Mouse (Mus musculus) ES-Bruce4 (cell line): Measurements from ENCODE around the gene Inhba. TPM values are rescaled to one million over a fixed set of nuclear protein-coding genes. Genes with fewer than 3 reads are reported as not detected.

Experiments used
- H3K27ac ChIP-seq: 2 replicates; pipeline ENCODE4 v1.5.1; 2012; ENCODE audit warnings: low read length, inconsistent platforms; ENCODE audit not compliant: insufficient read depth
- H3K27me3 ChIP-seq: 2 replicates; pipeline ENCODE4 v1.6.1; 2012; ENCODE audit warnings: mild to moderate bottlenecking, low read length, inconsistent platforms; ENCODE audit not compliant: control insufficient read depth, poor library complexity, insufficient read depth, severe bottlenecking
- H3K36me3 ChIP-seq: 2 replicates; pipeline ENCODE4 v1.6.1; 2012; ENCODE audit warnings: inconsistent platforms, mild to moderate bottlenecking, low read length, moderate library complexity; ENCODE audit not compliant: control insufficient read depth, poor library complexity, insufficient read depth, severe bottlenecking
- H3K4me1 ChIP-seq: one replicate; pipeline ENCODE4 v1.8.1; 2011; ENCODE audit warnings: low read length; ENCODE audit not compliant: control insufficient read depth, insufficient read depth
- H3K4me3 ChIP-seq: 2 replicates; pipeline ENCODE4 v1.5.1; 2011; ENCODE audit warnings: low read depth, mild to moderate bottlenecking, low read length
- H3K9ac ChIP-seq: 2 replicates; pipeline ENCODE4 v1.6.1; 2012; ENCODE audit warnings: low read depth, mild to moderate bottlenecking, inconsistent platforms; ENCODE audit not compliant: poor library complexity, severe bottlenecking
- H3K9me3 ChIP-seq: replicated peaks from 2 replicates; pipeline ENCODE4 v1.6.1; 2012; ENCODE audit warnings: mild to moderate bottlenecking, low read length, inconsistent platforms; ENCODE audit not compliant: control insufficient read depth, poor library complexity, insufficient read depth, severe bottlenecking
- CTCF ChIP-seq: IDR thresholded peaks from one replicate; pipeline ENCODE4 v1.8.1; 2011; ENCODE audit warnings: low read depth, low read length
- EP300 ChIP-seq: IDR thresholded peaks from 2 replicates; pipeline ENCODE4 v1.6.1; 2011; ENCODE audit warnings: low read depth, low read length; ENCODE audit not compliant: insufficient read depth
- POLR2A ChIP-seq: IDR thresholded peaks from one replicate; pipeline ENCODE4 v1.8.1; 2011; ENCODE audit warnings: low read length; ENCODE audit not compliant: insufficient read depth
- polyA plus RNA-seq: library from polyadenylated mRNA; stranded (reverse); fragments of >200 nt; gene quantifications from 2 replicates; pipeline ENCODE4 v1.2.4, GENCODE M21; 2011; ENCODE audit warnings: low read depth; ENCODE audit not compliant: missing spikeins, insufficient read depth, insufficient read length

The Inhba gene
- polyA plus RNA-seq, 1 experiment = 6.4 TPM

GRCm38 (mm10) chr13:16020659-16021058, 9.0 kb downstream of the Inhba start:
- Histone ChIP-seq H3K9me3 (no peaks in the 10 kb centered on the region), H3K27ac (no peak overlapping the region), H3K36me3 (no peaks in the 10 kb centered on the region), H3K9ac (no peak overlapping the region), H3K4me3 (no peak overlapping the region), H3K4me1 (no peaks in the 10 kb centered on the region), H3K27me3 (peaks cover 3% of the 10 kb centered on the region; the same call in 1 of the 2 replicates)
- no peak for TF ChIP-seq EP300
- TF ChIP-seq POLR2A = no peak

DNA sequence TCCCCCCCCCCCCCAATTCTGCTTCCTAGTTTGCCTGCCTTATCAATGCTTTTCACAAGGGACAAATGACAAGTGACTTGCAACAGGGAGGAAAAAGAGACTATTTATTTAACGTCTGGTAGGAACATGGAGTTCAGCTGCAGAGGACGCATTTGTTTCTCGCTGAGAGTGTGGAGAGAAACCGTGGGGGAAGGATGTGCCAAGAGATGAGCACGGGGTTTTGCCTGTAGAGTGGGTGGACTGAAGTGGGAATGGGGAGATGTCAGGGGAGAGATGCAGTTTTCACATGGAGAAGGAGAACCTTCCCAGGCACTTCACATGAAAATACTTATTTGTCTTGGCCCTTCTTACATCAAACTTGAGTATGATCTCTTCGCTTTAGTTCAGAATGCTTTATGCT, 9.5 kb downstream of the Inhba start:
- Histone ChIP-seq H3K4me1 (no peaks in the 10 kb centered on the region), H3K9ac (no peak overlapping the region), H3K9me3 (no peaks in the 10 kb centered on the region), H3K4me3 (no peak overlapping the region), H3K27me3 (peaks cover 3% of the 10 kb centered on the region; the same call in 1 of the 2 replicates), H3K27ac (no peak overlapping the region), H3K36me3 (no peaks in the 10 kb centered on the region)
- TF ChIP-seq CTCF (no peak), POLR2A (no peak), EP300 (no peak)

DNA sequence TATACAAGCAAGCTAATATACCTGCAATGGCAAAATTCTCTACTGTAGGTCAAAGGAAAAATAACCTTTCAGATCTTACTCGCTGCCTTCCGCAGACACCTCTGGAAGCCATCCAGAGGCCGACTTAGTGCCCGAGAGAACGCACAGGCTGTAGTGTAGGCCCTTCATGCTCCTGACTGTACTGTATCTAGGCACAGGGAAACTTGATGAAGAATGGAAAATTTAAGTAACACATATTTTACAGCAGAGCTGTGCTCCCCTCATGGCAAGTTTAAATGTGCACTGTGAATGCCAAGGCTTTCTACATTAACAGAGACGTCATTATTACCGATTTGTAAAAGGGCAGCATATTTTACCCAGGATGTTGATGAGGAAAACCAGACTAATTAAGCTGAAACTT, 10.2 kb downstream of the Inhba start:
- H3K36me3 ChIP-seq = no peaks in the 10 kb centered on the region
- H3K9ac ChIP-seq = no peak overlapping the region
- H3K4me1 ChIP-seq = no peaks in the 10 kb centered on the region
- H3K4me3 ChIP-seq = no peak overlapping the region
- peaks cover 3% of the 10 kb centered on the region; the same call in 1 of the 2 replicates for H3K27me3 ChIP-seq
- no peak for TF ChIP-seq CTCF
- TF ChIP-seq POLR2A = no peak
- no peak for TF ChIP-seq EP300
- H3K27ac ChIP-seq = no peak overlapping the region
- H3K9me3 ChIP-seq = no peaks in the 10 kb centered on the region

GRCm38 (mm10) chr13:16022536-16022935, 10.9 kb downstream of the Inhba start:
- Histone ChIP-seq H3K27me3 (peaks cover 3% of the 10 kb centered on the region; the same call in 1 of the 2 replicates), H3K36me3 (no peaks in the 10 kb centered on the region), H3K4me3 (no peak overlapping the region), H3K9ac (no peak overlapping the region), H3K4me1 (no peaks in the 10 kb centered on the region), H3K27ac (no peak overlapping the region), H3K9me3 (no peaks in the 10 kb centered on the region)
- TF ChIP-seq CTCF (no peak), EP300 (no peak), POLR2A (no peak)

DNA sequence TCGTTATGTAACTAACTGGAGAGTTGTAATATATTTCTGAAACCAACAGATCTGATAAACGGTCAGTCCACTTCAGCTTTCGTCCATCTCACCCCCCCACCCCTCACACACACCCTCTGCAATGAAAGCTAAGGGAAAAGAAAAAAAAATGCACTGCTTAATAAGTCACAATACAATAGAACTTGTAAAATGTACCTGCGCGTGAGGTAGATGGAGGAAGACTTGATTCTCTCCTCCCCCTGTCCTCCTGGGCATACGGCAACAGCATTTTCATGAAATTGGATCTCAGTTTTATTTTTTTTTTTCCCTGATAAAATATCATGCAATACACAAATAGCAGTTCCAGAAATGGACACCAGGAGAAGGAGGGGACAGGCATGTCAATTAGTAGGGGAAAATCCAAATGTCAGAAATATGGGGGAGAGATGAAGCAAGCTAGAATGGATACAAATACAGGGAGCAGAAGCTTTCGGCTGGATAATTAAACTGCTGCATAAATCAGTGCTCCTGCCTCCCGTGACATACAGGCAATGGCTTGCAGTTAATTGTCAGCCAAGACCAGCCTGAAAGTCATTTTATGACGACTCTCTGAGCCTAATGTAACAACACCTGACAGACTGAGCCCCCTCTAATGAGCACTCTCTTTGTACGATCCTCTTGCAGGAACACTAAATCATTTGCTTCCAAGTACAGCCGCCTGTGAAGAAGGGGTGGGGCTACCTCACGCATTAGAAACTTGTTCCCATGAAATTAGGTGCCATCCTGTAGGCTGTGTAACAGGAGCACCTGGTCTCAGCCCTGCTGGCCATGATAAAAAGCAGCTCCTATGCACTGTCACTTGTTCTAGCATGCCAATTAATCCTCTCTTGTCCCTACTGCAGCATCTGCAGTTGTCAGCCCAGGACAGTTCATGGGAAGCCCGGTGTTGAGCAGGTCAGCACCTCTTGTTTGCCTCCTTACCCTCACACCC, 11.7 kb downstream of the Inhba start:
- TF ChIP-seq POLR2A (no peak), CTCF (no peak), EP300 (no peak)
- no peaks in the 10 kb centered on the region for H3K4me1 ChIP-seq
- H3K4me3 ChIP-seq = no peak overlapping the region
- no peak overlapping the region for H3K27ac ChIP-seq
- H3K27me3 ChIP-seq = peaks cover 2% of the 10 kb centered on the region; the same call in 1 of the 2 replicates
- H3K9ac ChIP-seq = no peak overlapping the region
- H3K9me3 ChIP-seq = no peaks in the 10 kb centered on the region
- H3K36me3 ChIP-seq = no peaks in the 10 kb centered on the region

GRCm38 (mm10) chr13:16030557-16031057, 19.0 kb downstream of the Inhba start:
- Histone ChIP-seq H3K36me3 (no peaks in the 10 kb centered on the region), H3K9ac (no peak overlapping the region), H3K9me3 (no peaks in the 10 kb centered on the region), H3K27ac (no peak overlapping the region), H3K4me1 (no peaks in the 10 kb centered on the region), H3K4me3 (no peak overlapping the region), H3K27me3 (no peaks in the 10 kb centered on the region)
- TF ChIP-seq EP300 (no peak), CTCF (no peak), POLR2A (no peak)
